Mouse (Mus musculus) hematopoietic stem cell, adult 5-6 weeks (primary cell): ENCODE data around the gene Myl4. TPM values are rescaled to one million over a fixed set of nuclear protein-coding genes. Genes with fewer than 3 reads are reported as not detected.

Experiments used
- total RNA-seq: library from RNA; stranded (forward); fragments of 172-1452, 232-1000 nt; gene quantifications from 2 replicates; pipeline ENCODE4 v1.2.3, GENCODE M21; 2017

Myl4 gene
- total RNA-seq, 1 experiment from 2014 or later: 3.9 TPM

Other genes starting within 250 kb of the Myl4 start
- 45.5 and 49.5 TPM in 2 replicates for gene Kansl1, start 81.8 kb upstream of the Myl4 start, total RNA-seq
- gene Cdc27, start within 50 bp of the Myl4 start, total RNA-seq: 67.9 and 68.2 TPM in 2 replicates
- 6.5 and 9.6 TPM in 2 replicates for gene Itgb3, start 57.3 kb downstream of the Myl4 start, total RNA-seq
- gene Gm11639, start 135.0 kb downstream of the Myl4 start, total RNA-seq: 0.06 TPM in 1 of 2 replicates, not detected in the other